Mouse (Mus musculus) liver, embryonic 14.5 days (tissue): ENCODE data around the gene Ncln.

Experiments used
- CTCF ChIP-seq: IDR thresholded peaks from 2 replicates; pipeline ENCODE4 v1.5.1; 2016; ENCODE audit warnings: antibody characterized with exemption, low read depth, control low read depth
- EP300 ChIP-seq: IDR thresholded peaks from 2 replicates; pipeline ENCODE4 v1.6.1; 2016; ENCODE audit warnings: antibody characterized with exemption, low read depth

- no peak for TF ChIP-seq CTCF
- TF ChIP-seq EP300 = no peak
Observed at GRCm38 (mm10) chr10:81542727-81543460, 46.7 kb upstream of the Ncln start.
